Mouse (Mus musculus): Measurements from ENCODE around the gene Vipas39. TPM values are rescaled to one million over a fixed set of nuclear protein-coding genes. Genes with fewer than 3 reads are reported as not detected.
"Not testable (repeated sequence)": the region's sequence is repeated elsewhere in the genome, so short reads cannot be mapped to it uniquely, and the experiment has no call there.

Vipas39 gene
- polyA plus RNA-seq, 1 experiment from 2014 or later = 52.1 TPM

DNA sequence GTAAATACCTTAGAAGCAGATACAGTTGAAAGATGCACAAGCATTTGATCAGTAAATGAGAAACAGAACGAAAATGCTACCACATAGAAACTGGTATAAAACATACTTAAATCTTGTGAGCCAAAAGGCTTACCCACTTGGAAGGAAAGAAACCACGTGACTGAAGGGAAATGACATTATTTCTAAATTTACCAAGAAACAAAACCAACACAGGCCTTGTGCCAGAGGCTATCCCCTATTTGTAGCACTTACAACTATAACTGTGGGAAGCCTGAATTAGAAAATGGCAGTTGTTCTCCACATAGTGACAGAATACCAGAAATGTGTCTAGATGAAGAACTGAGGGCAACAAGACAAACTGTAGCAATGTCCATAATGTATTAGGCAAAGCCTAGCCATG is 50.0 kb downstream of the Vipas39 start:
- H3K9ac ChIP-seq (ENCODE audit: low read depth, low read length) = no peak overlapping the region
- H3K27ac ChIP-seq (ENCODE audit: low read depth, low read length) = no peak overlapping the region
- H3K4me3 ChIP-seq (ENCODE audit: low read length) = no peak overlapping the region
- H3K36me3 ChIP-seq (ENCODE audit: control insufficient read depth, insufficient read depth, low read length) = no peaks in the 10 kb centered on the region
- H3K27me3 ChIP-seq (replicated peaks; ENCODE audit: control insufficient read depth, insufficient read depth, low read length) = no peaks in the 10 kb centered on the region
- H3K4me1 ChIP-seq (ENCODE audit: control insufficient read depth, insufficient read depth, low read depth, low read length) = no peaks in the 10 kb centered on the region
- no peaks in the 10 kb centered on the region for H3K9me3 ChIP-seq (ENCODE audit: control insufficient read depth, low read length)
- no peak for ATAC-seq
- 80% methylated on average over 2 of the region's 2 CpGs for WGBS
- no peak overlapping the region for H3K4me2 ChIP-seq (ENCODE audit: low read length)

DNA sequence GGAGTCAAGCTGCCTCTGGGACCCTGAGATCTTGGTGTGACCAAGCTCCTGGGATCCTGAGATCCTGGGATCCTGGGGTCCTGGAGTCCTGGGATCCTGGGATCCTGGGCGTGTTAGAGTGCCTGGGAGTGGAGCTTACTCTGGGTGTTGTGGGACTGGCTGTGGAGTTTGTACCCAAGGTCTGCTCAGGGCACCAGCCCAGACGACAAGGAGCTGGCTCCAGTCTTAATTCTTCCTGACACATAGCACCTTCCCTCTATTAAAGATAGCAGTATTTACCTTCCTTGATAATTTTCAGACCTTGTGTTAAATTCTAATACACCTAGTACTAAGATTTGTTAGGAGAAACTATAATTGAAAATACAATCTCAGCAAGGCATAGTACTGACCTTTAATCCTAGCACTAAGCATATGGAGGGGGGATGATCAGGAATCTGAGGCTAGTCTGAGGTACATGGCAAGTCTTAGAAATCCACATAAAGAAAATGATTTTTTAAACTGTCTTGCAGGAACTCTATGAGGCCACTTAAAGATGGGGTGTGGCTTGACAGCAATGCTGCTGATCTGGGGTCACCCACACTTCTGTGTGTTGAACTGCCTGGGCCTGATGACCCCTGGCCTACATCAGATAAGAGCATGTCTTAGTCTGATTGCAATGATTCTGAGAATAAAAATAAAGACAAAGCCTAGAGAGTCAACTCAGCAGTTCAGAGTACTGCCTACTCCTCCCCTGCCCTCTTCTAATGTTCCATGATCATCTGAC is 53.0 kb downstream of the Vipas39 start:
- no peak overlapping the region for H3K4me2 ChIP-seq (ENCODE audit: low read length)
- H3K4me1 ChIP-seq (ENCODE audit: control insufficient read depth, insufficient read depth, low read depth, low read length) = no peaks in the 10 kb centered on the region
- H3K36me3 ChIP-seq (ENCODE audit: control insufficient read depth, insufficient read depth, low read length) = no peaks in the 10 kb centered on the region
- H3K4me3 ChIP-seq (ENCODE audit: low read length) = no peak overlapping the region
- no peaks in the 10 kb centered on the region for H3K27me3 ChIP-seq (replicated peaks; ENCODE audit: control insufficient read depth, insufficient read depth, low read length)
- ATAC-seq = no peak
- H3K9me3 ChIP-seq (ENCODE audit: control insufficient read depth, low read length) = no peaks in the 10 kb centered on the region
- no peak overlapping the region for H3K9ac ChIP-seq (ENCODE audit: low read depth, low read length)
- no peak overlapping the region for H3K27ac ChIP-seq (ENCODE audit: low read depth, low read length)
- WGBS = 81% methylated on average over 2 of the region's 2 CpGs

DNA sequence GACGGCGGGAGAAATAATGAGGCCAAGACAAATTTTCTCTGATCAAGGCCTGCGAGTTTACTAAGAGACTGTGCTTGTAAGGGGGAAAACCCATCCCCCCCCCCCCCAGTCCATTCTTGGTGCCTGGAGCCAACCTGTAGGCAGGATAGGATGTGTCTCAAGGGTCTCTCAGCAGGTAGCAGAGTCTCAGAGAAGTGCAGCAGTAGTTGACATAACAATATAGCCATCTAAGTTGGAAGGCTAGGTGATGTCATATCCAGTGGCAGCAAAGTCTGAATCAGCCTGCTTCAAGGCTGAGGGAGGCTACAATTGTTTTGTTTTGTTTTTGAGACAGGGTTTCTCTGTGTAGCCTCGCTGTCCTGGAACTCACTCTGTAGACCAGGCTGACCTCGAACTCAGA is 60.3 kb downstream of the Vipas39 start:
- H3K27ac ChIP-seq (ENCODE audit: low read depth, low read length); H3K4me2 ChIP-seq (ENCODE audit: low read length); H3K36me3 ChIP-seq (ENCODE audit: control insufficient read depth, insufficient read depth, low read length); H3K4me1 ChIP-seq (ENCODE audit: control insufficient read depth, insufficient read depth, low read depth, low read length); H3K4me3 ChIP-seq (ENCODE audit: low read length); ATAC-seq; H3K9ac ChIP-seq (ENCODE audit: low read depth, low read length); H3K9me3 ChIP-seq (ENCODE audit: control insufficient read depth, low read length); H3K27me3 ChIP-seq (replicated peaks; ENCODE audit: control insufficient read depth, insufficient read depth, low read length): not testable (repeated sequence)
- 97% methylated on average over 5 of the region's 5 CpGs for WGBS

DNA sequence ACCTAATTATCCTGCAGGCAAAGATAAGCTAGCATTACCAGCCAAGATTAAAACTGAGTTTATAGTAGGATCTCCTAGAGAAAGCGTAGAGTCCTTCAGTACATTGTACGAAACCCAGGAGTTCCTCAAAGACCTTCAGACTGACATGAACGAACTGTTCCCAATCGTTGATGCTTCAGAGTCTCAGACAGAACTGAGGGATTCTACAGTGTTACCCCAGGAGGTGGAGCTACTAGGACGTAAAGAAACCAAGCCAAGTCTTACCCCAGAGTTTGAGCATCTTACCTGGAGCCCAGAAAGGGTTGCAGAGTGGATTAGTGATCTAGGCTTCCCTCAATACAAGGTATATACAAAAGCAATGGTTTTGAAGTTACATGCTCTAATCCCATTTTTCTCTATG is 64.4 kb downstream of the Vipas39 start:
- 72% methylated on average over 5 of the region's 5 CpGs for WGBS
- no peak overlapping the region for H3K4me3 ChIP-seq (ENCODE audit: low read length)
- H3K9ac ChIP-seq (ENCODE audit: low read depth, low read length) = no peak overlapping the region
- no peaks in the 10 kb centered on the region for H3K9me3 ChIP-seq (ENCODE audit: control insufficient read depth, low read length)
- peaks cover 11% of the 10 kb centered on the region for H3K4me1 ChIP-seq (ENCODE audit: control insufficient read depth, insufficient read depth, low read depth, low read length)
- H3K36me3 ChIP-seq (ENCODE audit: control insufficient read depth, insufficient read depth, low read length) = no peaks in the 10 kb centered on the region
- no peak for ATAC-seq
- H3K27ac ChIP-seq (ENCODE audit: low read depth, low read length) = no peak overlapping the region
- H3K4me2 ChIP-seq (ENCODE audit: low read length) = no peak overlapping the region
- no peaks in the 10 kb centered on the region for H3K27me3 ChIP-seq (replicated peaks; ENCODE audit: control insufficient read depth, insufficient read depth, low read length)

DNA sequence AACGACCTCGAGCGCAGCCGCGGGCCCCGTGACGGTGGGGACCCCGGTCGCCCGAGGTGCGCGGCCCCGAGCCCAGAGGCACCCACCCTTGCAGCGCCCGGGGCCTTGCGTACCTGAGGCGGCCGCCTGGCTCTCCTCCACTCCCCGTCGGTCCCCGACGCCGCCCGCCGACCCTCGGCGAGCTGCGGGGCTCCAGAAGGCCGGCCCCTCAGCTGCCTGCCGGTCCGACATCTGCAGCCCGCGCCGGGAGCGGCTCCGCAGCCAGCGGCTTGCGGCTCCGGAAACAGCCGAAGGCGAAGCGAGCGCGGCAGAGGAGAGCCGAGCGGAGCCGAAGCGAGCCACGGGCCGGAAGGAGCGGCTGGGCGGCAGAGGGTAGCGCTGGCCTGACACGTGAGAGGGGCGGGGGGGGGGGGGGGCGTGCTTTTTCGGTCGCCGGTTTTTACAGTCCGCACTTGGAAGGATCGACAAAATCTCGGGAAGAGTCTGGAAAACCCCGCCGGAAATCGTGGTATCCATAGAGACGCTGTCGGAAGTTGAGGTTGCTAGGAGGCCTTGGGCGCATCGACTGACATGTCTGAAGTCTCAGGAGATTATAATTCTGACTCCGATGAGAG is 66.0 kb downstream of the Vipas39 start, which contains the start of gene Tmed8:
Tmed8 (minus strand) TSS at position 482 of the 614 bp plus-strand sequence.
- peak within 1 kb of the TSS; percentile 94 for H3K27ac ChIP-seq (ENCODE audit: low read depth, low read length)
- H3K9me3 ChIP-seq (ENCODE audit: control insufficient read depth, low read length) = no peaks in the 10 kb centered on the region
- peaks cover 11% of the 10 kb centered on the region for H3K4me1 ChIP-seq (ENCODE audit: control insufficient read depth, insufficient read depth, low read depth, low read length)
- peak within 1 kb of the TSS; percentile 77 for H3K4me2 ChIP-seq (ENCODE audit: low read length)
- peak within 1 kb of the TSS; percentile 72 for H3K4me3 ChIP-seq (ENCODE audit: low read length)
- peak within 1 kb of the TSS; percentile 96 for H3K9ac ChIP-seq (ENCODE audit: low read depth, low read length)
- WGBS = under 1% methylated on average over 57 of the region's 70 CpGs
- H3K27me3 ChIP-seq (replicated peaks; ENCODE audit: control insufficient read depth, insufficient read depth, low read length) = no peaks in the 10 kb centered on the region
- peak; percentile 96 for ATAC-seq
- no peaks in the 10 kb centered on the region for H3K36me3 ChIP-seq (ENCODE audit: control insufficient read depth, insufficient read depth, low read length)

DNA sequence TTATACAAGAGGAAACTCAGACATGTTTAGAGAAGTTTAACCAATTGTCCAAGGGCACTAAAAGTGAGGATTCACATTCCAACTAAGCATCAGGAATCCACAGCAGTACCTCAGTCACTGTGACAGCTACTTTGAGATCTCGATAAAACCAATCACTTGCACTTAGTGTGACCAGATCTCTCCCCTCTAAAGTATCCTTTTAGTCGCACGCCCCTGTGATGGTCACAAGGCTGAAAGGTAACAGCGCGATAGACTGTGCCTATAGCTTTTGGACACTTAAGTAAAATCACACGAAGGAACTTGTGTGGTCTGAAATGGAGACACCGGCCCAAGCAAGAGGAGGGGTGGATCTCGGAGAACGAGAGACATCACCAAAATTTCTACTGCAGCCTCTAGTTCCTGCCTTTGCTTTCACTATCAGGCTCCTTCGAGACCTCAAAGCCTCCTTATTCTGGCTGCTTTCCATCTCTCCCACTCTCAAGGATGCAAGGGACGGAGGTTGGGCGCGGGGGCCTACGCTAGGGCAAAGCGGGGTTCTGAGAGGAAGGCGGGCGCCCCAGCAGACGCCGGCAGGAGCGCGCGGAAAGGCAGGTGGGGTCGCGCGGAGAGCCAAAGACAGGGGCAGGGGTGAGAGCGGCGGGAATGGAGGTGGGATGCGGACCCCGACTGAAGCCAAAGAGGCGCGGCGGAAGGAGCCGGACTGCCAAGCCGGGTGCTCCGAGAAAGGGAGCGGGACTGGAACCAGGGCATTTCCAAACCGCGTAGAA is 66.7 kb downstream of the Vipas39 start, which contains the start of gene Samd15:
Samd15 (plus strand) TSS at position 518 of the 767 bp plus-strand sequence.
- WGBS = 1% methylated on average over 33 of the region's 38 CpGs
- Histone ChIP-seq H3K27ac (ENCODE audit: low read depth, low read length) (peak within 1 kb of the TSS; percentile 94), H3K9ac (ENCODE audit: low read depth, low read length) (peak within 1 kb of the TSS; percentile 96), H3K9me3 (ENCODE audit: control insufficient read depth, low read length) (no peaks in the 10 kb centered on the region), H3K4me3 (ENCODE audit: low read length) (peak within 1 kb of the TSS; percentile 72), H3K36me3 (ENCODE audit: control insufficient read depth, insufficient read depth, low read length) (no peaks in the 10 kb centered on the region), H3K4me1 (ENCODE audit: control insufficient read depth, insufficient read depth, low read depth, low read length) (peaks cover 11% of the 10 kb centered on the region), H3K27me3 (replicated peaks; ENCODE audit: control insufficient read depth, insufficient read depth, low read length) (no peaks in the 10 kb centered on the region), H3K4me2 (ENCODE audit: low read length) (peak within 1 kb of the TSS; percentile 77)
- ATAC-seq = peak; percentile 5

DNA sequence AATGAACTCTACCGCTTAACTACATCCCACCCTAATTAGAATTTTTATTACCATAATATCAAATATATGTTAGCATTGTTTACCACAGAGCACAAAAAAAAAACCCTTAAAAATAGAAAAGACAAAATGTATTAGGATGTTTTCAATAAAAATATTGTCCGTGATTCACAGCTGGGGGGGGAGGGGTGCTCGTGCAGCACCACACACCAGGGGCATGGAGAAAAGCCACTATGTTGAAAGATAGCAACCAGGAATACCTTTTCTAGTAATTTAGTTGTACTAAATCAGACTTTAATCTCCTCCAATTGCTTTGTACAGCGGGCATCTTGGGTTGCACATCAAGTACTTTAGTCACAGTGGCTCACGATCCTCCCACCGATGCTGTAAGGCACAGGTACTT is 67.3 kb downstream of the Vipas39 start:
- Histone ChIP-seq H3K27ac (ENCODE audit: low read depth, low read length) (no peak overlapping the region), H3K4me2 (ENCODE audit: low read length) (peak overlapping the region; percentile 77), H3K27me3 (replicated peaks; ENCODE audit: control insufficient read depth, insufficient read depth, low read length) (no peaks in the 10 kb centered on the region), H3K9ac (ENCODE audit: low read depth, low read length) (no peak overlapping the region), H3K36me3 (ENCODE audit: control insufficient read depth, insufficient read depth, low read length) (no peaks in the 10 kb centered on the region), H3K9me3 (ENCODE audit: control insufficient read depth, low read length) (no peaks in the 10 kb centered on the region), H3K4me3 (ENCODE audit: low read length) (peak overlapping the region; percentile 72), H3K4me1 (ENCODE audit: control insufficient read depth, insufficient read depth, low read depth, low read length) (peaks cover 11% of the 10 kb centered on the region)
- WGBS = 44% methylated on average over 6 of the region's 6 CpGs
- ATAC-seq = no peak

DNA sequence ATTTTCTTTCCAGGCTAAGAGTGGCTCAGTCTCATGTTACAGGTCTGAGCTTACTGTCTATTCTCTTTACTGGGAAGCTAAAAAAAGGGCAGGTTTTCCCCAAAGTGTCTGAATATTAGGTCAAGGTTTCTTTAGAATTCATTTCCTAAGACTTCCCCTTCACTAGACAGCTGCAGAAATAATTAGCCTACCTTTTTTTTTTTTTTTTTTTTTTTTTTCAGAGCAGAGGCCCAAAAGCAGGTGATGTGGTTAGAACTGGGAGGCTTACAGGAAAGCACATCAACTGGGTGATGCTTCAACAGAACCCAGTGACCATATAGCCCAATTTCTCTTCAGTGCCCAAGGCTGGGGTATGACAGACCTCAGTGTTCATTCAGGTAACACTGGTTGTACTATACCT is 69.7 kb downstream of the Vipas39 start:
- no peak overlapping the region for H3K27ac ChIP-seq (ENCODE audit: low read depth, low read length)

DNA sequence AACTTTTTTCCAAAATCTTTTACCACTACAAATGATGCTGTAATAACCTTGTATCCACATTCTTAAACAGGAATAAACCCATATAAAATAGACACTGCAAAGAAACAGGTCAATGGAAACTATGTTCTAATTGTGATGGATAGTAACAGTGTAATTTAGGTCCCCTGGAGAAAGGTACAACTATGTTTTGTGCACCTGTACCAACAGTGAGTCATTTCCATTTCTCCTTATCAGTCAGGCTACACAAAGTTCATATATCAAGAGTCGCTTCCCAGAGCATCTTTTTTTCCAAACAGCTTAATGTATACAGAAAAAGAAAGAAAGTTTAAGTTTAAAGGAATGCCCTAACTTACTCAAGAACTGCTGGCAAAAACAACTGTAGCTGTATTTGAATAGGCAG is 71.0 kb downstream of the Vipas39 start:
- no peak overlapping the region for H3K9ac ChIP-seq (ENCODE audit: low read depth, low read length)
- no peaks in the 10 kb centered on the region for H3K27me3 ChIP-seq (replicated peaks; ENCODE audit: control insufficient read depth, insufficient read depth, low read length)
- no peak overlapping the region for H3K27ac ChIP-seq (ENCODE audit: low read depth, low read length)
- peaks cover 8% of the 10 kb centered on the region; the same call in 1 of the 2 replicates for H3K4me1 ChIP-seq (ENCODE audit: control insufficient read depth, insufficient read depth, low read depth, low read length)
- no peak for ATAC-seq
- 79% methylated on average over 1 of the region's 1 CpGs for WGBS
- no peaks in the 10 kb centered on the region for H3K36me3 ChIP-seq (ENCODE audit: control insufficient read depth, insufficient read depth, low read length)
- no peak overlapping the region for H3K4me3 ChIP-seq (ENCODE audit: low read length)
- no peak overlapping the region for H3K4me2 ChIP-seq (ENCODE audit: low read length)
- no peaks in the 10 kb centered on the region for H3K9me3 ChIP-seq (ENCODE audit: control insufficient read depth, low read length)

More for the DNA sequence above, 69.7 kb downstream of the Vipas39 start:
- Histone ChIP-seq H3K9ac (ENCODE audit: low read depth, low read length) (no peak overlapping the region), H3K27me3 (replicated peaks; ENCODE audit: control insufficient read depth, insufficient read depth, low read length) (no peaks in the 10 kb centered on the region), H3K36me3 (ENCODE audit: control insufficient read depth, insufficient read depth, low read length) (no peaks in the 10 kb centered on the region), H3K9me3 (ENCODE audit: control insufficient read depth, low read length) (no peaks in the 10 kb centered on the region), H3K4me2 (ENCODE audit: low read length) (no peak overlapping the region), H3K4me1 (ENCODE audit: control insufficient read depth, insufficient read depth, low read depth, low read length) (peaks cover 11% of the 10 kb centered on the region), H3K4me3 (ENCODE audit: low read length) (no peak overlapping the region)
- ATAC-seq = no peak

Data from hindbrain, embryonic 16.5 days (tissue).